Mouse (Mus musculus) CD4-positive, CD25-positive, alpha-beta regulatory T cell, adult 2 months (primary cell): ENCODE measurements around the gene Sorl1.

Source experiments
- DNase-seq: peaks from one replicate; pipeline ENCODE4 v3.0.0-alpha.2; 2012; ENCODE audit warnings: low read depth, low spot score

Sorl1 gene

GRCm38 (mm10) chr9:42123713-42124576, at the start of gene Sorl1:
Gene Sorl1 (minus strand): TSS chr9:42124297.
- DNase-seq = peak; percentile 80

DNA sequence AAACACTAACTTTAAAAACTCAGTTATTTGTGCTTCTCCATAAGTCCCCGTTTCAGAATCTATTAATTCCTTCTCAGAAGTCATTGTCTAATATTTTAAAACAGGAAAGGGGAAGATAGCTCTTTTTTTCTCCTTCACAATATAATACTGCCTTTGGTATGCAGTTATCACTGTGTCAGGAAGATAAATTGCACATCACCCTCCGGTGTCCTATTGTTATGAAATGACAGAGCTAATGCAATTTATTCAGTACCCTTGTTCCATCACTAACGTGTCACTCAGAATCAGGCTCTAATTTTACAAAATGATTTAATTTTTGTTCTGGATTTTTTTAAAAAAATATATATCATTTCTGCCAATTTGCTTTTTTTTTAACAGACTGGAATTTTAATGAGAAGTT, 49.7 kb upstream of the Sorl1 start:
- DNase-seq = no peak

- DNase-seq = no peak
These were observed 45.4 kb upstream of the Sorl1 start for GRCm38 (mm10) chr9:42169491-42169890.

- DNase-seq = no peak
These were observed 44.9 kb upstream of the Sorl1 start for GRCm38 (mm10) chr9:42169025-42169424.

DNA sequence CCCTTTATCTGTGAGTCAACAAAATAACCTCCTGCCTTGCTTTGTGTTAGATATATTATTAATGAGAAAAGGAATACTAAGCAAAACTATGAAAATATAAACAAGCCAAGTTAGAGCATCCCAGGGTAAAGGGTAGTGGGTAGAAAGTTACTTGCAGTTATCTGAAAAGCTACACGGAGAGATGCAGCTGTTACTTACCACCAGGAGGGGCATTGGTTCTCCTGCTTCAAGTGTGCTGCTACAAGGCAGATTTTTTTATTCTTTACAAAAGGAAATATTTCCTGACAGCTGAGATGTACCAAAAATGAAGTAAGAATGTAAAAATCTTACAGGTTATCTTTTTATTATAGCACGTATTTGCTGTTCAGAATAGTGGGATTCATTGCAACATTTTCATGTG, 40.8 kb upstream of the Sorl1 start:
- no peak for DNase-seq

GRCm38 (mm10) chr9:42163011-42163410, 38.9 kb upstream of the Sorl1 start:
- DNase-seq = no peak

DNA sequence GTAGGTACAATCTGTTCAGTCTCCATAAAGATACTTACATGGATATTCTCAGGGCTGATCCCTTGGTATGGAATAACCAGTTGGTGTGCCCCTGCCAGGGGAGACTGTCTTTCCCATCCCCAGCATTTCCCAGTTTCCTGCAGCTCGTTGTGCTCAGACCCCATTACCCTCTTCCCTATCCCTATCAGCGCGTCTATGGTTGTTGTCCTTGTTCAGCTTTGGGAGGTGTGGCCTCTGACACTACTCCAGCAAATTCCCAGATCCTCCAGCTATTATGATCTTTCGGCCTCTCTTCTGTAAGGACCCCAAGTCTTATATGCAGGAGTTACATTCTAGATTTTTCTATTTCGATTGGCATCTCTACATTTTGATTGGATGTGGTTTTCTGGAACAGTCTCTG, 35.3 kb upstream of the Sorl1 start:
- no peak for DNase-seq

DNA sequence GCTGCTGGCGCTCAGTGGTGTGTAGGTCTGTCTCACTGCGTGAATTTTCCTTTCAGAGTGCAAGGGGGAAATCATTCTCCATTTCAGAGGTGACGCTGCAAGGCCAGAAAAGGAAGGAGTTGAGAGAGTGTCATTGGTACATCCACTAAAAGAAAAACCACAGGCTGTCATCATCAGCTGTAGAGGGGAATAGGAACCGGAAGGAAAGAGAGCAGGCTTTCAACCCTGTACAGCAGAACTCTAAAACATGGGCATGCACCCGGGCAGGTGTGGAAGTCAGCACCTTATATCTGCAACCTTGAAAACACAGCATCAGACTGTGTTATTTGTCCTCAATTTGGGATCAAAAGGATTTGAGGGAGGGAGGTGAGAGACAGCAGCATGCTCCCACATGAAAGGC, 34.6 kb upstream of the Sorl1 start:
- peak; percentile 40 for DNase-seq

GRCm38 (mm10) chr9:42157981-42158380, 33.9 kb upstream of the Sorl1 start:
- no peak for DNase-seq

DNA sequence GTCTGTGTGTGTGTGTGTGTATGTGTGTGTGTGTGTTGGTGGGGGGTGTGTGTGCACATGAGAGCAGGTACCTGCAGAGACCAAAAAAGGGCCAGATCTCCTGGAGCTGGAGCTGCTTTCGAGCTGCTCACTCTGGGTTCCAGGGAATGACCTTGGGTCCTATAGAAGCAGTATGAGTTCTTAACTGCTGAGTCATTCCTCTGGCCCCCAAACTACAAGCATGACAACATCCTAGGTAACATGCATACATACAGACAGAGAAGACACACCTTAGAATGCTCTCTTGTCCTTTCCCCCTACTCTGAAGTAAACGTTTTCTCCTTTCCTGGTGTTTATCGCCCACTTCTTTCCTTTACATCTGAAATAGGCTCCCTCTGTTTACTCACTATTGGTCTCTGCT, 32.5 kb upstream of the Sorl1 start:
- no peak for DNase-seq

DNA sequence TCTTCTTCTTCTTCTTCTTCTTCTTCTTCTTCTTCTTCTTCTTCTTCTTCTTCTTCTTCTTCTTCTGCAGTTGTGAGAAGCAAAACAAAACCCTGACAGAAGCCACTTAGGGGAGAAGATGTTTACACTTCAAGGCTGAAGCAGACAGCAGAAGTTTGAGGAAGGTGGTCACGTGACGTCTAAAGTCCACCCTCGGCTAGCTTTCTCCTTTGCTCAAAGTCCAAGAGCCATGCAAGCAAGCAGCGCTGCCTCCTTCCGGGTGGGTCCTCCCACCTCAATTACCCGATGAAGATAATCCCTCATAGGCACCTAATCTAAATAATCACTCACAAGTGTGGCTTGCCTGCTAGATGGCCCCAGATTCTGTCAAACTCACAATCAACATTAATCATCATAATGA, 30.6 kb upstream of the Sorl1 start:
- no peak for DNase-seq

DNA sequence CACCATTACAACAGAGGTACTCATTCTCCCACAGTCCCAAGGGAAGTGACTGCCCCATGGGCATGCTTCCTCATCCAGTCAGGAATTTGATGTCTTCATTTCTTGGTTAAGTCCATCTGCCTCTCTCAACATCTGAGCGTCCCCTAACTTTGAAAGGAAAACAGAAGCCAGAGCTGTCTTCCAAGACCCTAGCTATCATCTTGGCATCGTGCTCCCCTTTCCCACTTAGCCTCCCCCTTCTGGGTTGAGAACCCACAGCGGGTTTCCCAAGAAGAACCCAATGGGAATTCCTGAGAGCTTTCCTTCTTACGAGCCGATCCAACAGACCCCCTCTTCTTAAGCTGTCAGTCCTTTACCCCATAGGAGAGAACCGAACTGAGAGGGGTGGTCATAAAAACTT, 24.7 kb upstream of the Sorl1 start:
- DNase-seq = no peak

DNA sequence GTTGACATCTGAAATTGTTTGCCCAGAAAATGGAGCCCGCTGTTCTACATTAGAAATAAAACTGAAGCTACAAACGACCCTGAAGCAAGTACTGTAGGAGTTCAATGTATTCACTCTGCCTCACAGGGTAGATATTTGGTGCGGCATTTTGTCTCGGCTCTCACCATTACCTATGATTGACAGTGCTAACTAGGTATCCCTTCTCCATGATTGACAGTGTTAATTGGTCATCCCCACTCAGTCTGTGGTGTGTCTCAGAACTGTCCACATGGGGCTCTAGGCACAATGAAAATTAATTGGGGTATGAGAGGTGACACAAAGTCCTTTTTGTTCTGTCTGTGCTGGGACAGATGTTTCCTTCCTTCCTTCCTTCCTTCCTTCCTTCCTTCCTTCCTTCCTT, 23.9 kb upstream of the Sorl1 start:
- no peak for DNase-seq

- no peak for DNase-seq
These were observed 22.4 kb upstream of the Sorl1 start for GRCm38 (mm10) chr9:42146463-42146862.

DNA sequence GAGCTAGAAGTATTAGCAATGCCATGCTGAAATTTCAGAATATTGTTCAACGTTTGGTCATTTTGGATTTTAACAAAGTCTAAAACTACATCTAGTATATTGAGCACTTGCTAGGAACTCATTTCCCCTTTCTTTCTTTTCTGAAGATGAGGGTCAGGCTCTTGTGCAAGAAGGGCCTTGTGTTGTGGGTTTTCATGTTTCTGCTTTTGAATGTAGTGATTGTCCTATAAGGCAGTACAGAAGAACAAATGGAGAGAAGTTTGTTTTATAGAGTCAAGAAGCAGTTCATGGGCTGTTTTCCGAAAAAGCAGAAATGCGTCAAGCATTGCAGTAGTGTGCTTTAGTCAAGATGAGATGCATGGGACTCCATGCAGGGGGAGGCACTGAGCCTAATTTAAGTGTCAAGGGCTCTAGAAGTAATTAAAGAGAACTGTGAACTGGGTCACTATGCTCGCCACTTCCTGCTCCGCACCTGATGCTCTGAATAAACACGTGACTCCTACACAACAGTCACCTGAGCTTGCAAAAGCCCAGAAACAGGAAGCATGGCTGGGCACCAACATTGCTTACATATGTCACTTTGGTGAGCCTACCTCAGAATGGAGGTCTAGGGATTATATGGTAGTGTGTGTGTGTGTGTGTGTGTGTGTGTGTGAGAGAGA, 17.6 kb upstream of the Sorl1 start:
- peak; percentile 53 for DNase-seq

GRCm38 (mm10) chr9:42138248-42138858, 14.3 kb upstream of the Sorl1 start:
- DNase-seq = peak; percentile 9

GRCm38 (mm10) chr9:42137578-42137977, 13.5 kb upstream of the Sorl1 start:
- DNase-seq = no peak

GRCm38 (mm10) chr9:42130793-42131760, 7.0 kb upstream of the Sorl1 start:
- DNase-seq = no peak

- DNase-seq = no peak
These were observed 3.9 kb upstream of the Sorl1 start for GRCm38 (mm10) chr9:42127983-42128382.

DNA sequence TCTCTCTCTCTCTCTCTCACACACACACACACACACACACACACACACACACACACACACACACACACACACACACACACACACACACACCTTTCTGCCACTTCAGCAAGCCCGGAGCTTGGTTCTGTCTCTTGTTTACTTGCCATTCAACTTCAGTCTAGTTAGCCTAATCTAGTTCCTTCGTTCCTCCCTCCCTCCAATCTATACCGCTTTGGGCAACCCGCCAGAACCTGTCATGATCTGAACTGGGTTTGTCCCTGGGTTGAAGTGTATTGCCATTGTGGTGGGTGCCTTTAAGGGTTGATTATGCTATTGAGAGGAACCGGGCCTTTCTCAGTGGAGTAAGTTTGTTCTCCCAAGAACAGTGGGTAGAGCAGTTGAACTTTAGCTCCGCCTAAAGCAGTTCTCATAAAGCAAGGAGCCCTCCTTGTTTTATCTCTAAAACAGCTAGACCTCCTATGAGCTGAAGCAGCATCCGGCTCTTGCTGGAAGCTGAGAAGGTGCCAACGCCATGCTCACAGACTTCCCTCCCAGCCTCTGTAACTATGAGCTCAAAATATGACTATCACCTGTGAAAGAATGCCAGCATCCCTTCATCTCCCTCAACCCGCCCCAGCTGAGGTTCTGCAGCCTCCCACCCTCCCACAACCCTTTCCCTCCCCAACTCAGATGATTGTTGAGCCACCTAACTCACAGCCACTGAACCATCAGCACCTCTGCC, 1.3 kb upstream of the Sorl1 start:
- peak; percentile 24 for DNase-seq

GRCm38 (mm10) chr9:42123204-42123603, 893 bp downstream of the Sorl1 start:
- no peak for DNase-seq
